Mouse (Mus musculus) olfactory bulb, adult 2 months (tissue): ENCODE measurements around the gene Mnat1. TPM values are rescaled to one million over a fixed set of nuclear protein-coding genes. Genes with fewer than 3 reads are reported as not detected.
A peak's percentile ranks its signal among the peaks of the same experiment; 100 is the strongest.

Experiments
- H3K27ac ChIP-seq: fragments of 200-500 bp; 2 replicates; pipeline ENCODE4 v1.5.1; 2012; ENCODE audit warnings: low read depth, low read length; ENCODE audit not compliant: insufficient read depth
- H3K4me1 ChIP-seq: fragments of 200-500 bp; 2 replicates; pipeline ENCODE4 v1.6.1; 2012; ENCODE audit warnings: low read length; ENCODE audit not compliant: control insufficient read depth, insufficient read depth
- H3K4me3 ChIP-seq: fragments of 200-500 bp; 2 replicates; pipeline ENCODE4 v1.5.1; 2012; ENCODE audit warnings: mild to moderate bottlenecking, low read depth, low read length, moderate library complexity; ENCODE audit not compliant: insufficient read depth
- CTCF ChIP-seq: fragments of 200-500 bp; IDR thresholded peaks from 2 replicates; pipeline ENCODE4 v1.5.1; 2012; ENCODE audit warnings: low read depth, mild to moderate bottlenecking, low read length, moderate library complexity; ENCODE audit not compliant: insufficient read depth
- POLR2A ChIP-seq: fragments of 200-500 bp; IDR thresholded peaks from 2 replicates; pipeline ENCODE4 v1.6.1; 2012; ENCODE audit warnings: mild to moderate bottlenecking, low read depth, low read length, moderate library complexity; ENCODE audit not compliant: insufficient read depth
- WGBS: fragments of 180-500 bp; shearing (Covaris S2); methylation state at CpG from one replicate; pipeline ENCODE4 v1.1.7; 2018; 5-methylcytosine and 5-hydroxymethylcytosine counted together
- polyA plus RNA-seq: library from polyadenylated mRNA; stranded (reverse); fragments of >200 nt; gene quantifications from 2 replicates; pipeline ENCODE4 v1.2.4, GENCODE M21; 2012; ENCODE audit warnings: low replicate concordance; ENCODE audit not compliant: missing spikeins, insufficient read depth, insufficient read length

Gene Mnat1
- polyA plus RNA-seq, 1 experiment = not detected

DNA sequence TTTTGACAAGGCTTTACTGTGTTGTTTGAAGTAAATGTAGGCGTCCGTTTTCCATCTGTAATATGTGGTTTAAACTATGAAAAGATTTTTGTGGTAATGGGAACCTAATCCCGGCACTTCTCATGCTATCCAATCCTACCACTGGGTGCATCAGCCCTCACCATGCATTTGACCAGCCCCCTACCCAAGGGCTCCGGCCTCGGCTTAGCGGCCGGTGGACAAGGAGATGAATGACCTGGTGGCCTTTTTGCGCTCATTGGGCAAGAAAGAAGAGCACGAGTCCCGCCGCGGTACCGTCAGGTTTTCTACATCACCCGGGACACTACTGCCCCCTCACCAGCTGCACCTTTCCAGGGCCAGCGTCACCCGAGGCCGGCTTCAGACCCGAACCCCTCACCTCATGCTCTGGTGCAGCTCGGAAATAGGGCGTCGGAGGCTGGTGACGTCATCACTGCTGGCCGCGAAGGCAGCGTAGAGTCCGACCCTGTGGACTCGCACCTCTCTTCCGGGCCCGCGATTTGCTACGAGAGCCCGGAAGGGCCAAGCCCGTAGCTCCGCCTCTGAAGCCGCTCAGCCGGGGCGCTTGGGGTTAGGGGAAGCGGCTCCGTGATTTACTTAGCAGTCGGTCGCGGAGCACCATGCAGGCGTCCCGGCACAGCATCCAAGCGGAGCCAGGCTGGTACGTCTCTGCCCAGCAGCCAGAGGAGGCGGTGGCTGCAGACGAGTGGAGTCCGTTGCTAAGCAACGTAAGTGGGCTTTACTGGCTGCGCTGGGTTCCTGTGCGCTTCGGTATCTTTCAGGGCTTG is 163.0 kb downstream of the Mnat1 start, which contains the start of the genes Trmt5 and Slc38a6:
TSS of gene Trmt5 (minus strand) at position 424 of the 806 bp plus-strand sequence.
TSS of gene Slc38a6 (plus strand) at position 493 of the 806 bp plus-strand sequence.
- 0% methylated on average over 53 of the region's 53 CpGs for WGBS
- TF ChIP-seq CTCF (no peak), POLR2A (peak; percentile 43)
- H3K27ac ChIP-seq = peak within 1 kb of the TSS; percentile 68

DNA sequence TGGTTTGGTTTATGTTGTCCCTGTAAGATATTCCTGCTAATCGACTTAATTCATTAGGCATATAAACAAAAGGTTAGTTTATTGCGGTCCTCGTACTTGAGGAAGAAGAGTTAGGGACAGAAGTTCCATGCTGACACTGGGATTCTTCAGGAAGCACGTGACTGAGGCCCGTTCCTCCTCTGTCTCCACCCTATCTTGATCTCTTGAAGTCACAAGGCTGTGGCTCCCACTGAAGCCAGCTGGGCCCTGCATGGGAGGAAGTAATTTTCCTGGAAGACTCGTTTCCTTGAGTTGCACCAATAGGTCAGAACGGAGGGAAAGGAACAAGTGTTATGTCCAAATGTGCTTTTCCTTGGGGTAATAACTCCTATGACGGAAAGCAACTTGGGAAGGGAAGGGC is 164.1 kb downstream of the Mnat1 start:
- TF ChIP-seq CTCF (no peak), POLR2A (no peak)
- Histone ChIP-seq H3K4me3 (peak overlapping the region; percentile 83), H3K4me1 (peaks cover 7% of the 10 kb centered on the region; the same call in 1 of the 2 replicates), H3K27ac (no peak overlapping the region)
- 65% methylated on average over 8 of the region's 8 CpGs for WGBS

More for the DNA sequence above, 163.0 kb downstream of the Mnat1 start, which contains the start of the genes Trmt5 and Slc38a6:
- H3K4me1 ChIP-seq = peaks cover 7% of the 10 kb centered on the region; the same call in 1 of the 2 replicates
- H3K4me3 ChIP-seq = peak within 1 kb of the TSS; percentile 83

DNA sequence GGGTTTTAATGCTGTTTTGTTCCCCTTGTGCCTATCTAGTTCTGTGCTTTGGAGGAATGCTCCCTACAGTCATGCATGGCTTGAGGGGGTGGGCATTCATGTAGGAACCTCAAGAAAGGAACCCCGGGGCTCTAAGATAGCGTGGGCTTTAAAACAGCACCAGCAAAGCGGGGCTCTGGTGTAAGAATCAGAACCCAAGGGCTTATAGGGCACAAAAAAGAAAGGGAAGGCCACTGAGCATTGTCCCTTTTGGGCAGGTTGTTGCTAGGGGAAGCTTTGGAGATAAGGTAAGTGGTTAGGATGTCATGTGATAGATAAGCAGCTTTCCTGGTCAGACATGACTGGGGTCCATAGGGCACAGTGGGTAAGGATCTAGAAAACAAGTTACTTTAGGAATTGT is 165.1 kb downstream of the Mnat1 start:
- Histone ChIP-seq H3K4me3 (no peak overlapping the region), H3K4me1 (peaks cover 7% of the 10 kb centered on the region; the same call in 1 of the 2 replicates), H3K27ac (no peak overlapping the region)
- 96% methylated on average over 3 of the region's 3 CpGs for WGBS
- no peak for TF ChIP-seq CTCF
- TF ChIP-seq POLR2A = no peak

DNA sequence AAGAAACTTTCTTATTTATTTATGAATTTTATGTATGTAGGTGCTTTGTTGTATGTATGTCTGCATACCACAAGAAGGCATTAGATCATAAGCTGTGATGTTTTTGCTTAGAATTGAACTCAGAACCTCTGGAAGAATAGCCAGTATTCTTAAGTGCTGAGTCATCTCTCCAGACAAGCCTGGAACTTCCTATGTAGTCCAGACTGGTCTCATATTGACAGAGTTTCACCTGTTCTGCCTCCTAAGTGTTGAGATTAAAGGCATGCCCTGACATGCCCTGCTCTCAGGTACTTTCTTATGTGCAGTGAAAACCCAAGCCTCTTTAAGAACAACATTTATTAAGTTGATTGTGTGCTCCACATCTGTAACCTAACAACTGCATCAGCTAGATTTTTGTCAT is 171.4 kb downstream of the Mnat1 start:
- Histone ChIP-seq H3K4me1 (no peaks in the 10 kb centered on the region), H3K27ac (no peak overlapping the region), H3K4me3 (no peak overlapping the region)
- TF ChIP-seq POLR2A = no peak
- TF ChIP-seq CTCF = no peak

DNA sequence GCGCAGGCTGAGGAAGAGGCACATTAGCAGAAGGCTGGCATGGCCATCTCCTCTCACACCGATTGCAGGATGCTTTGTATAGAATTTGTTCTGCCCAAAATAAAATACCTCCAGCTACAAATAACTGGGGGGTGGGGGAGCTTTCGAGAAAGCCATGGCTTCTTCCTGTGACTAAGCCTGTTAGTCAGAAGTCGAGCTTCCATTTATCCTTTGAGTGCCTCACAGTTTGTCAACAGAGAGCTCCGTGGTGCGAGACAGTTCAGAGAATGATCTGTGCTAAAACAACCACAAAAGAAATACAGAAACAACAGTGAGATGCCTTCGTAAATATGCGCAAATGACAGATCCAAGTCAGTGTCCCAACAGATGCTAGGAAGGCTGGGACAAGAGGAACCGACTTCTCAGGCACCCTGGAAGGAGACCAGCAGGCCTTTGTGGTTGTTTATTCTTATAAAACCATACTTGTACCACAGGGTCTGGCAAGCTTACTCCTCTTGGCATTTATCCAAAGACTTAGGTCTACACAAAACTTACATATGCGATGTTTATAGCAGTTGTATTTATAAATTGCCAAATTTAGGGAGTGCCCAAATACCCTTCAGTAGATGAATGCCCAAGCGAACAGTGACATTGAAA is 172.1 kb downstream of the Mnat1 start:
- 61% methylated on average over 11 of the region's 11 CpGs for WGBS
- no peak overlapping the region for H3K27ac ChIP-seq
- TF ChIP-seq CTCF (no peak), POLR2A (no peak)

DNA sequence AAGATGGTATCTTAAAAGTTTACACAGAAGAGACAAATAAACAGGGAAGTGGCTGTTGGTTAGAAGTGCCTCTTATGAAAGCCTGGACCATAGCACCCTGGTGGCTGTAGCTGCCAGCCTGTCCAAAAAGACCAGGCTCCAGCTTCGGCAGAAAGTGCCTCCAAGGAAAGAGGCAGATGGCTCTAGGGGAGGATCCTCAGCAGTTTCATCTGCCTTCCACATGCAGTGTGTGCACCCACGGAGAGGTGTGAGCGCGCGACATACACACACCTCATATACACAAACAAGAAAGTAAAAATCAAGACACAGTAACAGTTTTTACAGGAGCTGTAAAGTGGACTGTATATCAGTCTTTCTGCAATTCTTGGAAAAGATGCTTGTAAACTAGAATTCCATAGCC is 175.1 kb downstream of the Mnat1 start:
- WGBS = 84% methylated on average over 5 of the region's 5 CpGs
- Histone ChIP-seq H3K27ac (no peak overlapping the region), H3K4me3 (no peak overlapping the region), H3K4me1 (no peaks in the 10 kb centered on the region)
- no peak for TF ChIP-seq POLR2A
- no peak for TF ChIP-seq CTCF

More for the DNA sequence above, 172.1 kb downstream of the Mnat1 start:
- H3K4me1 ChIP-seq = no peaks in the 10 kb centered on the region
- no peak overlapping the region for H3K4me3 ChIP-seq

DNA sequence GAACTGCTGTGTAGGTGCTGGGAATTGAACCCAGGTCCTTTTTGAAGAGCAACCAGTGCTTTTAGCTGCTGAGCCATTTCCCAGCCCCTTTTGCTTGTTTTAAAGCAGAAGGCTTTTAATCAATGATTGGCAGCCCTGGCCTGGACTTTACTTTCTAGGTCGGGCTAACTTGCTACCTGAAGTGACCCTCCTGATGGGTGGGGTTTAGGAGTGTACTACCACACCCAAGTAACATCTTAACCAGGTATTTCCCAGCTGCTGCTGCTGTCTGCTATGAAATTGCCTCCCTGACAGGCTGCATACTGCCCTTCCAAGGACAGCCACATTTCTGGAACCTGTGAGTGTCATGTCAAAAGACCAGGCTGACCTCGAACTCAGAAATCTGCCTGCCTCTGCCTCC is 177.0 kb downstream of the Mnat1 start:
- H3K4me1 ChIP-seq = no peaks in the 10 kb centered on the region
- 93% methylated on average over 2 of the region's 2 CpGs for WGBS
- H3K4me3 ChIP-seq = no peak overlapping the region
- no peak overlapping the region for H3K27ac ChIP-seq
- TF ChIP-seq CTCF = no peak
- no peak for TF ChIP-seq POLR2A

DNA sequence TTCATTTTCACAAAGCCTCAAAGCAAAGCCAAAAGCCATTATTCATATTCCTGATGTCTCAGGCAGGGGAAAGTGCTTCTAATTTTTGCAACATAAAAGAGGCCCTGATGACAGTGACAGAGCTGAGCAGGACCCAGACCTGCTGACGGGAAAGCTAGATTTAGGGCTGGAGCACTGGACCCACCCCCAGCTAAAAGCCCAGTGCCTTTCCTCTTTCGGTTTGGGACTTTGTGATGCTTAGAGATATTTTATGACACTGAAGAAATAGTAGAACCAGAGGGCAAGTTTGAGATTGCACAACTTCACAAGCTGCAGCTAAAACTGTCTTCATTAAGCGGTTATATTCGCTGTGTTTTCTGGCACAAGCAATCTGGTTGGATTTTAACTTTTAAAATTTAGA is 181.1 kb downstream of the Mnat1 start:
- Histone ChIP-seq H3K4me1 (no peaks in the 10 kb centered on the region), H3K27ac (no peak overlapping the region), H3K4me3 (no peak overlapping the region)
- 88% methylated on average over 4 of the region's 4 CpGs for WGBS
- TF ChIP-seq POLR2A = no peak
- TF ChIP-seq CTCF = no peak

DNA sequence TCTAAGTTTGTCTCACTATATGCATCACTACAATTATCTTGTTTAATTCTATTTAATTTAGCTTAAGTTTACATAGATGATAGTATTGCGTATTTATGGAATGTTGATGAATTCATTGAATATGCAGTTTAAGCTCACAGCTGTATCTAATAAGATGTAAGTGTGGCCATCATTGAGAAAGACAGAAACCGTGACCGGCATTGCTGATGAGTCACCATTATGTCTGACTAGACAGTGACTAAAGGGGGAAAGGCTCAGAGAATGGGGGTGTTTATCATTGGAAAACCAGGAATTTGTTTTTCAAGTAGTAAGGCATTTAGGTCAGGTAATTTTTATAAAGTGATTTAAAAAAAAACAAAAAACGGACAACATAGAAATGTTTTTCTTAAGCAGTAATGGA is 184.2 kb downstream of the Mnat1 start:
- WGBS = 55% methylated on average over 4 of the region's 4 CpGs
- Histone ChIP-seq H3K4me1 (no peaks in the 10 kb centered on the region), H3K27ac (no peak overlapping the region), H3K4me3 (no peak overlapping the region)
- TF ChIP-seq POLR2A (no peak), CTCF (no peak)
